Mouse (Mus musculus) brain, embryonic 18.5 days (tissue): ENCODE measurements at regions not wholly inside any gene's neighbourhood (a gene's known extent, or its start where the extent isn't known, plus 50 kb on each side); places are given as distances from the start of the nearest gene placed in this dataset.

Source experiments
- DNase-seq: peaks from one replicate; pipeline ENCODE4 v3.0.0-alpha.2; 2012; ENCODE audit warnings: low read depth, low spot score

DNA sequence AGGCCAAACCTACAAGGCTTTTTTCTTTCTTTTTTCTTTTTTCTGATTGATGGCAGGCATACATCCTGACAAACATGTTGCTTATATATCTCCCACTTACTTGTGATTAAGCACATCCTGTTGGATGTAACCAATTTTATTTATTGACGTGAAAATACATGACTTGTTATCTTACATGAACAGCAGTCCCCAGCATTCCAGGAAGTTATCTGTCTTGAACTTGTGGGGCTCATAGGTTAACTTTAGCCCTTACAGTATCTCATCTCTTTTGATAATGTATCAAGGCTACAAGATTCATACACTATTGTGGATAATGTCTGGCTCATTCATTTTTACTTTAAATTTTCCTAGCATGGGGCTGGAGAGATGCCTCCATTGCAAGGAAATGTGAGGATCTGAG is 852.0 kb upstream of the Agtr1b start:
- no peak for DNase-seq

DNA sequence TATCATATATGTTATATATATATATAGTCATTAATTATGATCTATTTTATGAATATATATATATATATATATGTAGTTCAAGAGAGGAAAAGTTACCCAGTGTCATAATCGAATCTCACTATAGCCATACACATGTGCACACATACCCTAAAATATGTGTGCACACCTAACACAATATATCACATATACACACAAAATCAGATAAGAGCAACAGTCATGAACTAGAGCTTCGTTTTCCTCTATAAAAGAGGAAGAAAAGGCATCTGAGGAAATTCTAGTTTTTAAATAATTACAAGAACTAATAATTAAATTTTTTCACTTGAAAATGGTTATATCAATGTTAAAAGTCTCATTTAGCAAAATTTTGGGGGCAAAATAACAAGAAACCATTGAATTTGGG is 835.3 kb upstream of the Tbl1xr1 start:
- no peak for DNase-seq

DNA sequence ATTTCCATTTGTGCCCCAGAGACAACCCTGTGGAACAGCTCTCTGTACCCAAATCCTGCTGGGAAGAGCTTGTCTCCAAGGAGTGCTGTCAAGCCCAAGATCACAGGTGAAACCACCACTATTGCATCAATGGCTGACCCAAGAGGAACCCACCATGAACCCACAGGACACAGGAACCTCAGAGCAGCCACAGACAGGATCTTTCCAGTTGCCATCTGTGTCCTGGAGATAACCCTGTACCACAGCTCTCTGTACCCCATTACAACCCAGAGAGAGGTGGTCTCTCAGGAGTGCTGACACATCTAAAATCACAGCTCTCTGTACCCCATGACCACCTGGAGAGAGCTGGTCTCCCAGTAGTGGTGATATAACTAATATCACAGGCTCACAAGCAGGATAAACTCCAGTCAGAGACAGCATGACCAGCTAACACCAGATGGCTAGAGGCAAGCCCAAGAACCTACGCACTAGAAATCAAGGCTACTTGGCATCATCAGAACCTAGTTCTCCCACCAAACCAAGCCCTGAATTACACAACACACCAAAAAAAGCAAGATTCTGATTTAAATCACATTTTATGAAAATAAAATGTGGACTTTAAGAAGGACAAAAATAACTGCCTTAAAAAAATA is 820.2 kb upstream of the Tbl1xr1 start:
- DNase-seq, result no peak

DNA sequence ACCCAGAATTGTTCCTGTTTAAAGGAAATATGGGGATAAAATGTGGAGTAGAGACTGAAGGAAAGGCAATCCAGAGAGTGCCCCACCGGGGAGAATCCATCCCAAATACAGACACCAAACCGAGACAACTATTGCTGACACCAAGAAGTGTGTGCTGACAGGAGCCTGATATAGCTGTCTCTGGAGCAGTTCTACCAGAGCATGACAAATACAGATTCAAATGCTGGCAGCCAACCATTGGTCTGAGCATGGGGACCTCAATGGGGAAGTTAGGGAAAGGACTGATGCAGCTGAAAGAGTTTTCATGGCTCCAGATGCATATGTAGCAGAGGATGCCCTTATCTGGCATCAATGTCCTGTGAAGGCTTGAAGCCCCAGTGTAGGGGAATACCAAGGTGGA is 813.1 kb upstream of the Tbl1xr1 start:
- no peak for DNase-seq

DNA sequence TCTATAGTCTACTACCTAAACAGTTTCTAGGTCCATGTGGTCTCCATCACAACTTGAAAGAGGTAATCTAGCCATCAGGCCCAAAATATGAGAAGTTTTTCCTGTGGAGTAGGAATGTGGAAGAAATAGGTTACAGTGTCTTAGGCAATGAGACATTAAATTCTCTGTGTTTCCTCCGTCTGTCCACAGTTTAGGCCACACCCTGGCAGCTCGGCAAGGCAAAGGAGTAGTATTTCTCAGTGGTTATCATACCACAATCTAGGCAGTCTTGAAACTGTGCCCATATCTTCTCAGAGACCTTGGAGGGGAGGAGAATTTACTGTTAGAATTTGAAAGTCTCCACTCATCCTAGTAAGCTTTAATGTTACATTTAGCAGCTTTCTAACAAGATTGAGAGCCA is 811.0 kb upstream of the Tbl1xr1 start:
- DNase-seq, result no peak

DNA sequence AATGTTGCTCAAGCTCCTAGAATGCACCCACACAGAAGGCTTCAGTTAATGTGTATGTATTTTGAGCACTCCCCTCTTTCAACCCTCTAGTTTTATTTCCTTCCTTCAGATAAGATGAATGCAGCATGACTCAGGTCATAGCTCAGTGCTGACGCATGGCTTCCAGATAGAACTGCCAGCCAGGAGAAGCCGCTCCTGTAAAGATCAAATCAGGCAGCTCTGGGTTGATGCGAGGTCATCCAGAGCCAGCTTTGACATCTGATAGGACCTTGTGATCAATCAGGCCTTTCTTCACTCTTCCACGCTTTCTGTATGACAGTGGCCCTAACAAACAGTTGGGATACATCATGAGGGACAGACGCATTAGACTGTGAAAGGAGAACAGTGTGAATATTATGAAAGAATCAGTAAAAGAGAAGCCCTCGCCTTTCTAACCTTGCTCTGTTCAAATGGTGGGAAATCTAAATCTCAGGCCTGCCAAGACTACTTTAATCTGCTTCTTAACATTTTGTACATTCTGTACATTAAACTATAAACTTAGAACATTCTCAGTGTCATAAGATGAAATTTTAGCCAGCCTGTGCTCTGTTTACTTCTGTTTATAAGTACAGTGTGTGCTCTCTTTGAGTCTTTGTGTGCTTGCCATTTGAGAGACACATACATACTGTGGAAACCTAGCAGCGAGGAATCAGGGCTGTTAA is 807.9 kb upstream of the Tbl1xr1 start:
- no peak for DNase-seq

DNA sequence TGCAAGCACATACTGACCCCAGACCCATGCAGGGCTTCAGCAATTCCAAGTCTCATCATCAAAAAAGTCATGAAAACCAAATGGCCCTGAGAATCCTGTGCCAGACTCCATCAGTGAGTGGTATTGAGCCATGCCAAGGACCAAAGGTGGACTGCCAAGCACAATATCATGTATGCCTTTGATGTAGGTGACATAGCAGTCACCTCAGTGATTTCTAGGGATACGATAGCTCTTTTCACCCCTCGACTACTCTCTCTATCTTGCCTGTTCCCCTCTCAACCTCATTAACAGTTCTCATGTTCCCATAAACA is 807.4 kb upstream of the Tbl1xr1 start:
- no peak for DNase-seq

DNA sequence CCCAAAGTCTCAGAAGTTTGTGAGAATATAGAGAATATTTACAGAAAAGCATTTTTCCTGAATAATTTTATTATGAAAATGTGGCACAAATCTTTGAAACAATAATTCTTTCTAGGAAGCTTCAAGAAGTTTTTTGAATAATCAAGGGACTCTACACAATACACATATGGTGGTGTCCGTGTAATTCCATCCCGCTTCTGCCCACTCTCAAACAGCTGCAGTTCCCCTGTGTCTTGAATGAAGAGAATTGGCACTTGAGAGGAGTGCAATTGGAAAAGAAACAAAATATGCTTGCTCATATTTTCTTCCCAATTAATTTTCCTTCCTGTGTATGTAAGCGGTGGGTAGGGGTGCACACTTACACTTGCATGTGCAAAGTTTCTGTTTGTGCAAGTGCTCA is 805.7 kb upstream of the Tbl1xr1 start:
- DNase-seq, result no peak

DNA sequence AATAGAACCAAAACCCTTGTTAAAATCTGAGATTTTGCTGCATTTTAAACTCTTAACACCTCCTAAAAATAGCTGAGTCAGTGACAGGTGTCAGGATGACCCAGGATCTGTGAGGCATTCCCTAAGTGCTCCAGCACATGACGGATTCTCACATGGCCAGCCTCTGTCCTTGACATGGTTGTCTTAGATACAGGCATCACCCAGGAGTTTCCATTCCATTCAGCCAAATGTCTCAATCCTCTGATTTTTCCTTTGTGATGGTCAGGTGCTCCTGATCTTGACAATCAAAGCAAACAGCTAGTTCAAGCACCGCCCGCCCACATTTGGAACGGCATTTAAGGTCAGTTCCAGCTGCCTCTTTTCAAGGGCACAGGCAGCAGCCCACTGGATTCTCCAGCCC is 804.2 kb upstream of the Tbl1xr1 start:
- no peak for DNase-seq

DNA sequence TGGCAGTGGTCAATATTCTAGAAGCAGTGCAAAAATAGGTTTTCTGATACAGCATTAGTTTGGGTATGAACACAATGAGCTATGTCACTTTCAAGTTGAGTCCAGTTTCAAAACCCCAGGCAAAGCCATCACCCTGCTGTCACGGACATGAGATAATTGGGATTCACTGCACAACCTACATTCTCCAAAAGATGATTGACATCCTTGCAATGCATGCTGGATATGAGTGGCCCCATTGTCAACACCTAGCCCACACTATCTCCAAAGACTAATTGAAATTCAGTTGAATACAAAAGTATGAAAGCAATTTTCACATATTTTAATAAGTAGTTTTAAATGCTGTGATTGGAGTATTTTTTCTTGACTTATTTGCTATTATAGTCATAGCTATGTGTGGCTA is 783.7 kb upstream of the Tbl1xr1 start:
- DNase-seq, result no peak

DNA sequence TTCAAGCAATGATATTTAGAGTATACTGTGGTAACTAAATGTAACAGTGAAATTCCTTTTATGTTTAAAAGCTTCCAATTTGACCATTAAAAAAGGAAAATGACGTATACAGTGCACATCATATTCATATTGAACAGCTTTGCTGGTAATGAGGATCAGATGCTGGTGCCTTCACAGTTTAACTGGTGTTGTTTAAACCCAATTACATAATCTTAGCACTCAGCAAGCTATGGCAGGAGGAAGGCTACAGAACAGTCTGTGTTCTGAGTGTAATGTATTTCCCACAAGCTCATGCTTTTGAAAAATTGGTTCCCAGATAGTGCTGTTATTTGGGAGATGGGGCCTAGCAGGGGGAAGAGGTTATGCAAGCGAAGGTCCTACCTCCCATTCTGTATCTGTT is 783.1 kb upstream of the Tbl1xr1 start:
- DNase-seq, result peak; percentile 2

DNA sequence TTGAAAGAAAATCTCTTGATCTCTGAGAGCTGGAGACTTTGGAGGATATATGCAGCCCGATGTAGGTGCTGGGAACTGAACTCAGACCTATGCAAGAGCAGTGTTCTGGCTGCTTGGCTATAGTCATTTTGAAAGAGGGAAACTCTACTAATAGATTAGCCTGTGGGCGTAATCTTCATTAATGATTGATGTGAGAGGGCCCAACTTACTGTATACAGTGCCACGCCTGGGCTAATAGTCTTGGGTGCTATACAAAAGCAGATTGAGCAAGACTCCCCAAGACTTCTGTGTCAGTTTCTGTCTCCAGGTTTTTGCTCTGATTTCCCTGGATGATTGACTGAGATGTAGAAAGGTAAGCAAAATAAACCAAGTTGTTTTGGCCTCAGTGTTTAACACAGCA is 781.7 kb upstream of the Tbl1xr1 start:
- DNase-seq, result no peak

DNA sequence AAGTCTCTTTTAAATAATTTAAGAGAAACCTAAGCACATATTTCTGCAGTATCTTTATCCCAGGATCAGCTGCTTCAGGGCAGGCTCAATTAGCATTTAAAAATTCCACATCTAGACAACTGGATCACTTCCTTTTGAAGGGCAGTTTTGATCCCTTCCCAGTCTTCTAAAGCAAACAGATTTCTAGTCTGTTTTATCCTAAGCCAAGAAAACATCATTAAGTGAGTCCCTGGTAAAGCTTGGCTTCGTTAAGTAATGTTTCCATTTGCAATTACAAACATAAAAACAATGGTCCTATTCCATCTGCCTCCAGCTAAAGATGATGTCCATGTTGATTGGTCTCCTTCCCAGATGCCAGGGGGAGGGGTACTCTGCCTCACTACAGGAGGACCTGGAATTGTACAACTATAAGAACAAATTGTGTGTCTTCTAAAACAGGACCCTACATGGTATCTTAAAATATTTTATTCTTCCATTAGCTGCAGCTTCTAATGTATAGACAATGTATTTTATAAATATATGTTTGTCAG is 779.8 kb upstream of the Tbl1xr1 start:
- peak; percentile 4 for DNase-seq

DNA sequence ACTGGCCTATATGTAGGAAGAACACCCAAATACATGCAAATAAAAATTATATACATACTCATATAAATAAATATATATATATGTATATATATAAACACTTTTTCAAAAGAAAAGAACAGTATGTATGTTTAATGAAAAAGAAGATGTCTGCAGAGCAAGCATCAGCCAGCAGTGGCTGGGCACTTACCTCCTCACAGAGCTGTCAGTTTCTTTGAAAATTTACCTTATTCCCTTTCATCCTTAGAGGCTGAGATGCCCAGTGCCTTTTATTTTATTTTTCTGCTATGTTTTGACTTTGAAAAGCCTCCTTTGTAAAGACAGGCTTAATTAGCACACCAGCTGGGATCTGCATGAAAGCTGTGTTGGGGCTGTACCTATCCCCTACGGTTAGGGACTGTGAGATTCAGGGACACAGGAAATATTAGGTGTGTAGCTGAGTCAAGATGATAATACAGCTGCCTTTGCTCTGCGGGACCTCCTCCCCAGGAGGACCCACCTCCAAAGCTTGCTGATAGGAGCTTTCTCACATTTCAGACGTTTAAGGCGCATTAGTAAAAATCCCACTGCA is 751.0 kb upstream of the Tbl1xr1 start:
- DNase-seq, result no peak

DNA sequence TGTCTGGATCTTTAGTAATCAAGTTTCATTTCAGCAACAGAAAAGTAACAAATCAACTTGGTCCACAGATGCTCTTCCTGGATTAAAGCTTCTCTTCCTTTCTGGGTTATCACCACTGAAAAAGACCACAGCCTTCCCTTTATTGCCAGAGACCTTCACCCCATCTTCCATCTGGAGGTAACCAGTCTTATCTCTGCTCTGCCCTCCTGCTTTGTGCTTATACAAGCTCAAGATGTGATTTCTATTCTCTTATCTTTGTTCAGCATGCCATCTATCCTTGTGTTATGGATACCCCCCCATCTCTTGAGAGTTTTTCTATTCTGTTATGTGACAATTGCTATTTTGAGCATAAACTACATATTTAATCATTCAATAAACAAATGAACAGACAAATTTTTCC is 734.5 kb upstream of the Tbl1xr1 start:
- no peak for DNase-seq

DNA sequence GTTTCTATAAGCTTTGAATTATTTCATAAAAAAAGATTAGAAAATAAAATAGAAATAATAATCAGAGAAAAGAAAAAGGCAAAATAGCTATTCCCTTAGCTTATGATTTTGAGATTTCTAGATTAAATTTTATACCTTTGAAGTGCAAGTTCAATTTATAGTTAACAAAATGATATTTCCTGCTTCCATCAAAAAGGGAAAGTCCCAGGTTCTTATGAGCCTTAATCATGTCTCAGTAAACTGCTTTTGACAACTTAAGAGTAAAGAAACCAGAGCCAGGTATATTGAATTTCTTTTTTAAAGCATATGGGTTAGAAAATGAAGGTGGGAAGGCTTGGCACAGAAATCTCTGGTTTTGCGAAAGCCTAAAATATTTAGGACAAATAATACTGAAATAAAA is 733.4 kb upstream of the Tbl1xr1 start:
- DNase-seq, result no peak

DNA sequence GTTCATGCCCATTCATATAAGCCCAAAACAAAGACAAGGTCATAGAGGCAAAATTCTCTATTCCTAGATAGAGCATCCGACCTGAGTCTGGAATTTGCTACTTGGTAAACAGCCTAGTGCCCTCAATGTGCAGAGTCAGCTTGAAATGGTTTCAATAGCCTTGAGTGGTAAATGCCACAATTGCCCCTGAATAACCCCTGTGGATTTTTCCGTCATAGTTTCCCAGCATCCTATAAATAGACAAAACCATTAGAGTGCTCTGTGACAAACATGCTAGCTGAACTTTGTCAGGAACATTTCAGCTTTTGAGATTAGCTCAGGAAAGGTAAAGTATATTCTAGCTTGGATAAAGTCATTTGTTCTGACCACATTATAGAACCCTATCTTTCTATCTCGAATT is 727.0 kb upstream of the Tbl1xr1 start:
- no peak for DNase-seq

DNA sequence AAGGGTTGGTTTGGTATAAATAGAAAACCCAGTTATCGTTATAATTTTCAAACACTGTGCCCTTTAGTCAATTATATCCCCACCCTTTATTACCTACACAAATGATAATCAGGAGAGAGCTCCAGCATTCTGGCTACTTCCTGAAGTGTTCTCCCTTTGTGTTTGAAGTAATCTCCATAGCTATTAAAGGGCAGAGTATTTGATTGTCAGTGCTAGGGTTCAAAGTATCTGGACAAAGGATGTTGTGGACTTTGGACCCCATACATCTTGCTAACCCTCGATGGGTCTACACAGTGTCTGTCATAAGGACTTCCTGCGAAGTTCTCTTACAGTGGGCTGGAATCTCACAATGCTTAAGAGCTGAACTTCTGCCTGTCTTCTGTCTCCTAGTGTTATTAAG is 720.3 kb upstream of the Tbl1xr1 start:
- DNase-seq, result no peak

DNA sequence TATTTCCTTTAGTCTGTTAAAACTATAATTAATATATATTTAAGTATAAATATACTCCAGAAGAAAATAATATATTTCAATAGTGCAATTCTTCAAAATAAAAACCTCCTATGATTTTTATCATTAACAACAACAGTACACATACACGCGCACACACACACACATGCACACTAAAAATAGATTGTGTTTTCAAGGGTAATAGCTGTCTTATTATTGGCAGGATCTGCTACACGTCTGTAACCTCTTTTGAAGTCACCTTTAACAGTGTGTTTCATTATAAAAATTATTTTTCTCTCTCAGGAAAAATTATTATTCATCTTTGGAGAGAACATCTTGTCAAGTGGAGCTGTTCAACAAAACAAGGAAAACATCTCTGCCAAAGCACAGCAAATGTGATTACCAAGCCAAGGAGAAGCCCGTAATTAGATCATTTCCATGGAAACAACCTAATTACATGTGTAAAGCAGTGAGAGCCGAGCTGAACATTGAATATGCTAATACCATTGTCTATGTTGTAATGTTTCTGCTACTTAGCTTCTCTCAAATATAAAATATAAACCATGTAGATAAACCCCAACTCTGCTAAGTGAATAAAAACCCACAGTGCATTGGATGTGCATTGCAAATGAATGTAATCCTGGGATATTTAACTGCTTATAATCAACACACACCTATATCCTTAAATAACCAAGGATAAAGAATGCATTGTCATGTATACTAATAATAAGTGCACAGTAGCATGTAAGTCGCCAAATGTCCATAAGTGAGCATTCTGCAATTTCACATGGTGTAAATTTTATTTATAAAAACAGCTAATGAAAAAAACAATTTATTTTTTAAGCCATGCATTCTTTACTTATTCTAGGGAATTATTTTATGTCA is 719.4 kb upstream of the Tbl1xr1 start:
- peak; percentile 84 for DNase-seq

DNA sequence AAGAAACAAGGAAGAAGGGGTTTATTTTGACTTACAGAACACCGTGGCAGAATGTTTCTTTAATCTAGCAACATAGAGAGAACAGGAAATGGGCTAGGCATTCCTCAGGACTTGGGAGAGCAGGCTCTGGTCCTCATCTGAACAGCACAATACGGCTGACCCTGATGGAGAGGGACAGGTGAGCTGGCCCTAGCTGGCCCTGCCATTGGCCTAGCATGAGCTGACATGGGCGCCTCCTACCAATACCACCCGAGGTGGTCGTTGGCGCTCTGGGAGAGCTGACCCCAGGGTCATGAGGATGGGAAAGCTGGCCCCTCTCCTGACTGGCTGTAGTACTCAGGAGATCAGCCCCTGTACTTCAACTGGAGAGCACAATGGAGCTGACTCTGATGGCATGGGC is 718.4 kb upstream of the Tbl1xr1 start:
- DNase-seq, result no peak

DNA sequence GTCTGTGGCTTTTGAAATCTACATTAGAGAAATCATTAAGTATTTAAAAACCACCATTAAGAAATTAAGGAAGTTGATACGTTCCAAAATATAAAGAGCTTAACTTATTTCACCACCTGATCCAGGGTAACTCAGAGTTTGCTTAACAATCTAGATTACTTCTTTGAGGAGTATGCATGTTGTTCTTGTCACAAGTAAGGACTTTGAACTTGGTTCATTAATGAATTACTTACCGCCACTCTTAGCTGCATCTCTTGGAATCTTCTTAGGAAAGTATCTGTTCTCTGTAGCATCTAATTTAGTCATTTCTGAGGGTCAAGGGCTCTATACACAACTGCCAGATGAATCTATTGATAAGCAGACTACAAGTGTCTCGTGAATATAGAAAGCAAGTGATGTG is 715.4 kb upstream of the Tbl1xr1 start:
- DNase-seq, result no peak

DNA sequence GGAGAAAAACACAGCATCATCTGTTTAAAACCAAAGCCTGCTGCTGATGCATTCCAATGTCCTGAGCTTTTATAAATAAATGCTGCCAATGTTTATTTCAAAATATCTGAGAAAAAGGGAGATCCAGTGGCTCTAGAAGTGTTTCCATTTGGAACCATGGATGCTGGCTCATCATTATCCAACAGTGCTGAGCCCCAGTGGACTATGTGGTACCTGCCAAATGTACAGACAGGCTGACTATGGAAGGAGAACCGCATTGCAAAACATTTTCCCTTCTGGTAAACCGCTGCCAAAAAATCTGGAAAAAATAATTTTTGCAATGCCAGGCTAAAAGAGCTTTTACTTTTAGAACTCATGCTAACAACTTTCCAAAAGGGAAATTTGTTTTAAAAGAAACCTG is 696.6 kb upstream of the Tbl1xr1 start:
- DNase-seq, result no peak
